In genomic region chr1:190844356-190844755, GRCm38 (mm10) we compare ENCODE assay signal across 13 mouse cellular contexts.
"Had no signal": no experiment of that assay in that cellular context is flagged by ENCODE, and none has a peak within 500 bp of the region (broad histone marks: within the 10 kb centered on the region; RNA-seq: fewer than 3 reads in every experiment).

No protein-coding gene starts in this region.

- DNase-seq: lung, adult 18-20 months; lung, embryonic 14.5 days; lung, postnatal 10 days; lung, postnatal 4 days; midbrain, embryonic 14.5 days; retina, postnatal 1 day; right cerebral cortex, adult 18-20 months; right cerebral cortex, postnatal 25 days; right cerebral cortex, postnatal 4 days; spleen, adult 18-20 months; thymus, adult 18-20 months; thymus, postnatal 14 days; thymus, postnatal 36 days had no signal
